Mouse (Mus musculus) left cerebral cortex, adult 2 months (tissue): ENCODE data around the gene Foxred1. TPM values are rescaled to one million over a fixed set of nuclear protein-coding genes. Genes with fewer than 3 reads are reported as not detected.

Experiments
- DNase-seq, 2 experiments: peaks; one replicate each; pipeline ENCODE4 v3.0.0; 2021 to 2022; ENCODE audit warnings: low spot score in 2 of 2, mixed read lengths in 1 of 2; ENCODE audit errors: extremely low spot score in 1 of 2
- H3K27ac ChIP-seq: fragments of 200-600 bp; 2 replicates; pipeline ENCODE4 v1.8.1; 2022
- H3K4me3 ChIP-seq: fragments of 200-600 bp; 2 replicates; pipeline ENCODE4 v1.8.1; 2022
- CTCF ChIP-seq: fragments of 200-600 bp; IDR thresholded peaks from 2 replicates; pipeline ENCODE4 v1.8.1; 2022; ENCODE audit warnings: antibody characterized with exemption, mild to moderate bottlenecking, moderate library complexity
- intact Hi-C: fragments of 180-260 bp; cut with DNase I; formaldehyde crosslinking; loops from one replicate; pipeline ENCODE4 v1.15.1; 2025
- total RNA-seq, 2 experiments: library from RNA; stranded (reverse); gene quantifications; 2 replicates each; pipeline ENCODE4 v1.2.3; 2021

Gene Foxred1
- total RNA-seq, 2 experiments from 2014 or later, result 33.4 to 36.4 TPM

DNA sequence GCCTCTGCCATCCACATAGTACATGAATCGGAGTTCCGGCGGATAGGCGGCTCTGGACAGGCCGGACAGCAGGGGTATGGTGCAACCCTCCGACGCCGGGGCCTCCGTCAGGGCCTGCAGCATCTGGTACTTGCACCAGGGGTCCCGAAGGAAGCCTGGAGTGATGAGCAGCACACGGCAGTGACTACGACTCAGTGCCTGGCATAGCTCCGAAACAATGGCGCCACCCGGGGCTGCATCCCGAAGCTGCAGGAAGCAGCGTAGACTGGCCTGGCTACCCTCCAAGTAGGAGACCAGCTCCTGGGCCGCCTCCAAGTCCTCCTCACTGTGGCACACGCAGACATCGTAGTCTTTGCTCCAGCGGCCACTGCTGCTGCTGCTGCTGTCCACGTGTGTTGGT, 22.2 kb downstream of the Foxred1 start:
- no peak overlapping the region for H3K27ac ChIP-seq
- no peak overlapping the region for H3K4me3 ChIP-seq
- intact Hi-C loops, result no loop called here
- peak; percentile 42 to 43 for DNase-seq
- no peak; the same call in 1 of the 2 replicates for TF ChIP-seq CTCF

DNA sequence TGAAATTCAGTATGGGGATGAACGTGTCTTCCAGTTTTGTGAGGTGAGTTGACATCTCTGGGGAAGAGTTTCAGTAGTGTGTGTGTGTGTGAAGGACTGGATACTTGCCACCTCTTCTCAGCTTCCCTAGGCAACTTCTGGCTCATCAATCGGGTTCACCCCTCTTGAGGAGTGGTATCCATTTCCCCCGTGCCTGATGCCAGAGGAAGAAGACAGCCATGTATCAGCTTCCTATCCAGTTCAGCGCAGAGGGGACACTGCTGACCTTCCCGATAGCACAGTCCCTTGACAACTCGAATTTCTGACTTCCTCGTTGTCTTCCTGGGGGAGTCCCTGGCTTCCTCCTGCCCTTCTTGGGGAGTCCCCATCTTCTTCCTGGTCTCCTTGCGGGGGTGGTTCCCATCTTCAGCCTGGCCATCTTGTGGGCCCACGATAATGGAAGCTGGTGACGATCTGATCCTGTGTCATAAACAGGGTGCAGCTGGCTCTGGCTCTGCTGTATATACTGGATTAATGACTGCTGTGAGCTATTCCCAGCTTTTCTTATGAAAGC, 23.4 kb downstream of the Foxred1 start:
- DNase-seq, result no peak
- H3K4me3 ChIP-seq, result no peak overlapping the region
- TF ChIP-seq CTCF, result no peak
- no peak overlapping the region for H3K27ac ChIP-seq
- intact Hi-C loops, result no loop called here

GRCm38 (mm10) chr9:35186430-35186829, 24.4 kb downstream of the Foxred1 start:
- Histone ChIP-seq H3K27ac (no peak overlapping the region), H3K4me3 (no peak overlapping the region)
- no peak for DNase-seq
- TF ChIP-seq CTCF, result no peak
- intact Hi-C loops, result no loop called here

GRCm38 (mm10) chr9:35183359-35183758, 27.5 kb downstream of the Foxred1 start:
- Histone ChIP-seq H3K4me3 (no peak overlapping the region), H3K27ac (no peak overlapping the region)
- intact Hi-C loops, result no loop called here
- DNase-seq, result no peak
- no peak for TF ChIP-seq CTCF

GRCm38 (mm10) chr9:35182832-35183231, 28.0 kb downstream of the Foxred1 start:
- DNase-seq, result no peak
- Histone ChIP-seq H3K27ac (no peak overlapping the region), H3K4me3 (no peak overlapping the region)
- intact Hi-C loops, result no loop called here
- no peak for TF ChIP-seq CTCF

DNA sequence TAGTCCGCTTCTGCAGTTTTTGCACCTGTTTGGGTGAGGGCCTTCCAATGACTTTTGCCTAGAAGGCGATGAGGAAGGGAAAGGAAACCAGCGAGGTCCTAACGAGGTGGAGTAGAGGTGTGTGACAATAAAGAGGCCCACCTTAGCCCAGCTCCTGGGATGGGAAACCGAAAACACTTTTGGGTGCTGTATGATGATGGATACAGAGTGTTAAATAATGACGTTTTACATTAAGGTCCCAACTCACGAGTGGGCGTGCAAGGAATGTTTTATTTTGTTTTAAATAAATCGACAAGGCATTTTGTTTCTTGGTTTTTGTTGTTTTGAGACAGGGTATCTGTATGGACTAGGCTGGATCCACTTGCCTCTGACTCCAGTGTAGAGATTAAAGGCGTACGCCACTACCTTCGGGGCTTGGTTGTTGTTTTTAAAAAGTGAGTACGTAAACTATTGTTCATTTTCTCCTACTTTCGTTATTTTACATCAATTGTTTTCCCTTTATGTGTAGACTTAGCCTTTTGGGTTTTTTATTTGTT, 34.7 kb downstream of the Foxred1 start:
- peak overlapping the region; percentile 72 for H3K4me3 ChIP-seq
- intact Hi-C loops, result loop anchor here (2.0 kb wide), 1 partner anchor 35 kb away; the partner anchor contains the start of gene Foxred1
- no peak for DNase-seq
- H3K27ac ChIP-seq, result peak overlapping the region; percentile 98
- TF ChIP-seq CTCF, result no peak

DNA sequence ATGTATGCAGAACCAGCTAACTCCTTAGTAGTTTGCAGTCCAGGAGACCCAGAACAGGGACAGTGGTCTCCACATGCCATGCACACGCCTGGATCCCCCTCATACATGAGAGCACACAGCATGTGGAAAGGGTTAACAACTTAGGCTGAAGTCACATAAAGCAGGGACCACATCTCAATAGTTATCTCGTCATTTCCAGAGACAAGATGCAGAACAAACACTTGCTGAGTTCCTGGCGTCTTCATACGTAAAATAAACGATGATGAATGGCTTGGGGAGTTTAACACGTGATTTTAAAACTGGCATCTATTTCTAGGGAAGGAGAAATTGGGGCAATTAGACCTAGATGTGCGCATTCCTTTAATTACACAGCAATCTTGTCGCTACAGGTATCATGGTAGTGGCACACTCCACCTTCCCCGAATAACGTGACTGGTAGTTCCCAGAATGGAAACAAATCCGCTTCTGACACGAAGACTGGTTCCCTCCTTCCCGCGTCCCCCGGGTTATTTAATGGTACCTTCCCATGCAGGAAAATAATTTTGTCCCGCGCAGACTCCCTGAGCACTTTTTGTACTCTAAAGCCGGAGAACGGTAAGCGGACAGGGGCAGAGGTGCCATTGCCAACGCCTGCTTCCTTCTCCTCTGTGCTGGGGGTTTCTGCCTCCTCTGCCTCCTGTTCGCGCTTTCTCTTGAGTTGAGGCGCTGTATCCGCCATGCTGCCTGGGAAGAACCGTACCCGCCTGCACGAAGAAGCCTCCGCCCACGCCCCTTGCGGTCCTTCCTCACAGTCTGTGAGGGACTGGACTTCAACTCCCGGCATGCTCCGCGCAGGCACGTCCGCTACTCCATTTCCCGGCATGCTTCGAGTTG, 35.4 kb downstream of the Foxred1 start, which contains the start of gene Dcps:
TSS of gene Dcps (minus strand) at position 811 of the 873 bp plus-strand sequence.
- intact Hi-C loops, result loop anchor here (2.0 kb wide), 1 partner anchor 35 kb away; the partner anchor contains the start of gene Foxred1

GRCm38 (mm10) chr9:35173331-35173730, 37.5 kb downstream of the Foxred1 start:
- TF ChIP-seq CTCF, result no peak
- no peak for DNase-seq
- intact Hi-C loops, result no loop called here
- Histone ChIP-seq H3K4me3 (no peak overlapping the region), H3K27ac (no peak overlapping the region)

More for the DNA sequence above, 35.4 kb downstream of the Foxred1 start, which contains the start of gene Dcps:
- H3K4me3 ChIP-seq, result peak within 1 kb of the TSS; percentile 72
- peak within 1 kb of the TSS; percentile 98 for H3K27ac ChIP-seq
- peak; percentile 96 to 97 for DNase-seq
- TF ChIP-seq CTCF, result no peak

DNA sequence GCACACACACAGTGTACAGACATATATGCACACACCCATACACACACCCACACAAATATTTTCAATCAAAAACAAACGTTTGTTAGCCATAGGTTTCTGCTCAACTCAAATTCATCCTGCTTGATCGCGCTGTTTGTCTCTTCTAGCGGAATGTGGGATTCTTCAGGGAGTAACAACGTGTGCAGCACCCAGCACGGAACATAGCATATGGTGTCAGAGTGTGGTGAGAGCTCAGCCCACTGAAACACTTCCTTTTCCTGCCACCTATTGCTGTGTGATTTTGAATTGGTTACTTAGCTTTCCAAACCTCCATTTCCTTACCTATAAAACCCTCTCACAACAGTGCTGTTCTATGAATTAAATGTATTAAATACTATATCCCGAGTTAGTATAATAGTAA, 40.8 kb downstream of the Foxred1 start:
- Histone ChIP-seq H3K27ac (no peak overlapping the region), H3K4me3 (no peak overlapping the region)
- TF ChIP-seq CTCF, result no peak
- no peak for DNase-seq
- intact Hi-C loops, result no loop called here

DNA sequence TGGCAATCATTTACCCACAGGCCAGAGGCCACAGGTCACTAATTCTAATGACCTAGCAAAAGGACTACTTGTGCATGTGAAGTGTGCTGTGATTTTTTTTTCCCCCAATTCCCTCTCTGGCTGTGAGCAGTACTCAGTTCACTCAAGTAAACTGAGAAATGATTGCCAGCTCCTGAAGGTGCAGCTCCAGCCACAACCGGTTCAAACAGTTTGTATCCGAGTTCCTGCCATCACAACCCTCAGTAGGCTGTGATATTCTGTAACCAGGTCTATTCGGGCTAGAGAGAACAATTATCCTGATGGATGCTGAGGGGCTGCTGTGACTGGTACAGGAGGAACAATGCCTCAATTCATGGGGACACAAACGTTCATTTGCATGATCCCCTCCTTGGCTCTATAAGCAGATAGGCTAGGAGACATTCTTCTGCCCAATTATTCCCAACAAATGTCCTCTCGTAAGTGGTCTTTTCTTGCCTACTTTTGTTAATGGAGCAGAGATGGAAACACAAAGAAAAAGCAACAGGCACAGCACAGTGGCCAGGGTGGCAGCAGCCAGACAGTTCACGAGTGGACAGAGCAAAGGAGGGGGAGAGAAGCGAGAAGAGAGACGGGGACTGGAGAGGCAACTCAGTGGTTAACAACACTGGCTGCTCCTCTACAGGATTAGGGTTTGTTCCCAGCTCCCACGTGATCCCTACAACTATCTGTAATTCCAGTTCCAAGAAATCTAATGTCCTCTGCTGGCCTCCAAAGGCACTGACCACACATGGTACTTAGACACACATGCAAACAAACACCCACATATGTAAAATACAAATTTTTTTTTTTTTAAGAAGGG, 43.8 kb downstream of the Foxred1 start:
- intact Hi-C loops, result loop anchor here (2.0 to 10.0 kb wide), 3 partner anchors 134 to 1902 kb away; no protein-coding TSS in a partner anchor
- no peak overlapping the region for H3K4me3 ChIP-seq
- H3K27ac ChIP-seq, result peak overlapping the region; percentile 67
- DNase-seq, result no peak
- TF ChIP-seq CTCF, result no peak; the same call in 1 of the 2 replicates

- no peak for DNase-seq
- intact Hi-C loops, result loop anchor here (2.0 to 10.0 kb wide), 3 partner anchors 133 to 1901 kb away; no protein-coding TSS in a partner anchor
- Histone ChIP-seq H3K4me3 (no peak overlapping the region), H3K27ac (peak overlapping the region; percentile 67)
- TF ChIP-seq CTCF, result peak; percentile 66
Observed at GRCm38 (mm10) chr9:35166144-35166797, 44.6 kb downstream of the Foxred1 start.
